Mouse (Mus musculus): Measurements from ENCODE around the gene Fbxw9.
"Not testable (repeated sequence)": the region's sequence is repeated elsewhere in the genome, so short reads cannot be mapped to it uniquely, and the experiment has no call there.

The Fbxw9 gene

DNA sequence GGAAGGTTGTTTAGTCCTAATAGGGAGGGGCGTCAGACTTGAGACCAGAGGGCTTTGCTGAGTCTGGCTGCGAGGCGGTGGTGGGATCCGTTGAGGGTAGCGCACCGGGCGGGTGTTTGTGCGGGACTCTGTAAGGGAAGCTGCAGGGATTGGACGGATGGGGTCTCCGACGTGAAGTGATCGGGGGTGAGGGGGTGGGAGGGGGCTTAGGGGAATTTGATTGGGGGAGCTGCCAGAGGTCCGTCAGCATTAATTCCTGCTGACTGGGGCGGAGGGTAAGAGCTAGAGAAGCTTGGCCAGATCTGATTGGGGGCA lies 22.5 kb upstream of the Fbxw9 start:
- no peak for DNase-seq (ENCODE audit: low spot score)

DNA sequence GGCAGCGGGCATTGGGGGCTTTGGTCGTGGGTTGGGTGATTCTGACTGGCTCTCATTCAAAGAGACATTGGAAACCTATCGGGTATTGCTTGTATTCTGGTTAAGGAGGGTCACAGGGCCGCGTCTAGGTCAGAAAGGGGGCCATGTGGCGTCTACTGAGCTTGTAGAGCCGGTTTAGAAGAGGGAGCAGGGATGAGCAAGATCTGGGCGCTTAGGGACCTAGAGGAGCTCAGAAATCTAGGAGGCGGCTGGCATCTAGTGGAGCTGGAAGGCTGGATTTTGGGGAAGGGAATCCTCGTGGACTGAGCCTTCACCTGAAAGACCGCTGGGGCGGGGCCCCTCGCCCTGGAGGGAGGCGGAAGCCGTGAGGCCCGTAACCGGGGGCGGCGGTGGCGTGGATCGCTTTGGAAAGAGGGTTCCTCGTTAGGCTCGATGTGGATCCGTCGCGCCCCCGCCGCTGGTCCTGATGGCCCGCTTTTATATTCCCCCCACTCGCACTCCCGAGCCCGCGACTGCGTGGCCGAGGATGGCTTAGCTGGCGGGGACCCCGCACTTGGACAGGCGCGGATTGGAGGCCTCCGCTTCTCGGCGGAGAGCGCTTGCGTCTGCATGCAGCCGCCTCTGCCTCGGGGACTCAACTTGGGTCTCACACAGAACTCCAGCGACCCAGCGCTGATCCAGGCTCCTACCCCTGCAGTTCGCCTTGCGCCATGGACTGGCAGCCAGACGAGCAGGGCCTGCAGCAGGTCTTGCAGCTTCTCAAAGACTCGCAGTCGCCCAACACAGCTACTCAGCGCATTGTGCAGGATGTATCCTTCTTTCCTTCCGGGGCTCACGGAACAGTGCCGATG lies 21.9 kb upstream of the Fbxw9 start:
- peak; percentile 26 for DNase-seq (ENCODE audit: low spot score)

- no peak for DNase-seq (ENCODE audit: low spot score)
Measured at GRCm38 (mm10) chr8:85043619-85044018, 16.2 kb upstream of the Fbxw9 start.

GRCm38 (mm10) chr8:85057367-85057766 lies 2.5 kb upstream of the Fbxw9 start:
- no peak for DNase-seq (ENCODE audit: low spot score)

DNA sequence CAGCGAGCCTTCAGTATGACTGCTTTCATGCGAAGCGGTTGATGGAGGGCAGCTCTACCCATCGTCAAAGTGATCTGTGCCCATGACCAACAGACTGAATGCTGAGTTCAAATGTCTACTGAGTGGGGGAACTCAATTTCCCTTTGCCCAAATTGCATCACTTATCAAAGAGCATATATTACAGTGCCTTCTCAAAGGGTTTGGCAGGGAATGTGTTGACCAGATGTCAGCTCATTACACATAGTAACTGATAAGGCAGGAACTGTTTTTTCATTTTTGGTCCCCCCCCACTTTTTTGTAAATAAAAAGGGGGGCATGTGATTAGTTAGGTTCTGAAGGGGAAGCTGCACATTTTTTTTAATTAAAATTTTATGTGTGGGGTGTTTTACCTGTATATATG lies 2.7 kb downstream of the Fbxw9 start:
- no peak for DNase-seq (ENCODE audit: low spot score)

- no peak for DNase-seq (ENCODE audit: low spot score)
Measured at GRCm38 (mm10) chr8:85065213-85065612, 5.4 kb downstream of the Fbxw9 start.

DNA sequence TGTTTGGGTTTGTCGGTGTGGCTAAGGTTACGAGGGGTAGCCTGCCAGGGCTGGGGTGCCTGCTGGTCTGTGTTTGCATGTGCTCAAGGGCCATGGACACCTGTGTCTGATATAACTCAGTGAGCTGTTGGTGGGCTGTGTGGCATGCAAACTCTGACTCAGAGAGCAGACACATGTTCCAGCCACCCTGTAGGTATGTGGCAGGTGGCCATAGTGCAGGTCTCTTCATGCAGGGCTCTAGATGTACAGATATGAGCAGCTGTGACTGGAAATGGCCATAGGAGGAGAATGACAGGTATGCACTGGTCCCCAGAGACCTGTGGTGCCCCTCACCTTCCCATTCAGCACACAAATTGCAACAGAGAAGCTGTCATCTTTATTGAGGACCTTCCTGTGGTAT lies 7.3 kb downstream of the Fbxw9 start:
- DNase-seq (ENCODE audit: low spot score) = no peak

- DNase-seq (ENCODE audit: low spot score) = no peak
Measured at GRCm38 (mm10) chr8:85067982-85068381, 8.1 kb downstream of the Fbxw9 start, which contains the start of gene Gm5741. Gm5741 (minus strand) TSS chr8:85067982.

DNA sequence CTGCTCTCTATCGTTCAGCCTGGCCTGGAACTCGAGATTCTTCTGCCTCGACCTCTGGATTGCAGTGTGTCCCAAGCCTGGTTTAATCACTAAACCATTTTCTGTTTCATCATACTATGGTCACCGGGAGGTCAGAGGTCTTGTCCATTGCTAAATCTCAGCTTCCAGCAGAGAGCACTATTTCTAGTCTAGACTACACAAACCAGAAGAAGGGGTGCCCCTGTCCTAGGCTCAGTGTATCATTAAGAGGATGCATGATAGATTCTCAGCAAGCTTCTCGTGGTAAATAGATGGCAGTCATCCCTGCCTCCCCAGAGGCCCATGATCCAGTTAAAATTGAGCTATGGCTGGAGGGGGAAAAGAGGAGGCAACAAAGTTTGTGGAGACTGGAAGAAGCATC lies 11.2 kb downstream of the Fbxw9 start:
- DNase-seq (ENCODE audit: low spot score) = no peak

GRCm38 (mm10) chr8:85071514-85072281 lies 11.8 kb downstream of the Fbxw9 start, which contains the start of gene Dhps:
Dhps (plus strand) TSS chr8:85071757.
- peak; percentile 73 for DNase-seq (ENCODE audit: low spot score)

DNA sequence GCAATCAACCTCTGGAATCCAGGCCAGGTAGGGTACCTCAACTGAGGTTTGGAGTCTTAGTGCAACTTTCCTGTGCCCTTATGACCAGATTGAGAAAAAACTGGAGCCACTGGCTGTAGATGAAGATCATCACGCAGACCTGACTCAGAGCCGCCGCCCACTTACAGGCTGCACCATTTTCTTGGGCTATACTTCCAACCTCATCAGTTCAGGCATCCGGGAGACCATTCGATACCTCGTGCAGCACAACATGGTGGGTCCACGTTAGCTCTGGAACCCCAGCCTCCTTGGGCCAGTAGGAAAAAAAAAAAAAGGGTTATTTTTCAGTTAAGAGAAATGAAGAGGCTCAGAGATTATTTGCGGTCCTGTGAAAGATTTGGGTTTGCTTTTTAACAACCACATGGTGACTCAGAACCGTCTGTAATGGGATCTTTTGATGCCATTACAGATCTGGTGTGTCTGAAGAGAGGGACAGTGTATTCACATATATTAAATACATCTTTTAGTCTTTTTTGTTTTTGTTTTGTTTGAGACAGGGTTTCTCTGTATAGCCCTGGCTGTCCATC lies 12.6 kb downstream of the Fbxw9 start:
- DNase-seq (ENCODE audit: low spot score) = no peak

- no peak for DNase-seq (ENCODE audit: low spot score)
Measured at GRCm38 (mm10) chr8:85073041-85073612, 13.3 kb downstream of the Fbxw9 start.

DNA sequence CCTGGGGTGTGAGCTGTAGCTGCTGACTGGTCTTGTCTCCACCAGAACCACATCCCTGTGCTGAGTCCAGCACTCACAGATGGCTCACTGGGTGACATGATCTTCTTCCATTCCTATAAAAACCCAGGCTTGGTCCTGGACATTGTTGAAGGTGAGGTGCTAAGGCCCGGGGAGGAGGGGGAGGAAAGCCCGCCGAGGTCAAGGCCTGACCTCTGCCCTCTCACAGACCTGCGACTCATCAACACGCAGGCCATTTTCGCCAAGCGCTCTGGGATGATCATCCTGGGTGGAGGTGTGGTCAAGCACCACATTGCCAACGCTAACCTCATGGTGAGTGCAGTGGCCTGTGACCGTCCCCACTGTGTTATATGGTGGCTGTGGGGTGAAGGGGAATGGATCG lies 14.3 kb downstream of the Fbxw9 start:
- no peak for DNase-seq (ENCODE audit: low spot score)

DNA sequence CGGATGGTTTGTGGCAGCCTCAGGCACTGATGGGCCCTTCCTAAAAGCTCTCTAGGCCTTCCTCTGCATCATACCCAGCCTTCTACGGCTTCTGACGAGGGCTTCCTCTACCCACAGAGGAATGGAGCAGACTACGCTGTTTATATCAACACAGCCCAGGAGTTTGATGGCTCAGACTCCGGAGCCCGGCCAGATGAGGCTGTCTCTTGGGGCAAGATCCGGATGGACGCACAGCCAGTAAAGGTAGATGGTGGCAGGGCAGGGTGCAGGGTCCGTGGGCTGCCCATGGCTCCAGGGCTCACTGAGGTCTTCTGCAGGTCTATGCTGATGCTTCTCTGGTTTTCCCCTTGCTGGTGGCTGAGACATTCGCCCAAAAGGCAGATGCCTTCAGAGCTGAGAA lies 14.8 kb downstream of the Fbxw9 start:
- no peak for DNase-seq (ENCODE audit: low spot score)

- DNase-seq (ENCODE audit: low spot score) = no peak
Measured at GRCm38 (mm10) chr8:85076001-85076400, 16.1 kb downstream of the Fbxw9 start.

DNA sequence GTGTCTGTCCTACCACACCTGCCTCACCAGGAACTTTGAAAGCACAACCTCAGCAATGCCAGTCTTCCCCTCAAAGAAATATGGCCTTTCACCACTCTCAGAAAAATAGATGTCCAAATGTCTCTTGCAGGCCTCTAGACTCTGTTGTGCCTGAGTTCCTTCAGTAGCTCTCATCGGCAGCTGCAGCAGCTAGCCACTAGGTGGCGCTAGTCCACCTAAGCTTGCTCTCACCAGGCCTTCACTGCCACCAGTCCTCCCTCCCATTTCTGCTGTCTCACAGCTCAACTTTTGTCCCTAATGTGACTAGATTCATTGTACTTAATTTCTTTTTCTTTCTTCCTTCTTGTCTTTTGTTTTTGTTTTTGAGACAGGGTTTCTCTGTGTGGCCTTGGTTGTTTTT lies 17.1 kb downstream of the Fbxw9 start:
- peak; percentile 62 for DNase-seq (ENCODE audit: low spot score)

- no peak for DNase-seq (ENCODE audit: low spot score)
Measured at GRCm38 (mm10) chr8:85080214-85080531, 20.3 kb downstream of the Fbxw9 start.

DNA sequence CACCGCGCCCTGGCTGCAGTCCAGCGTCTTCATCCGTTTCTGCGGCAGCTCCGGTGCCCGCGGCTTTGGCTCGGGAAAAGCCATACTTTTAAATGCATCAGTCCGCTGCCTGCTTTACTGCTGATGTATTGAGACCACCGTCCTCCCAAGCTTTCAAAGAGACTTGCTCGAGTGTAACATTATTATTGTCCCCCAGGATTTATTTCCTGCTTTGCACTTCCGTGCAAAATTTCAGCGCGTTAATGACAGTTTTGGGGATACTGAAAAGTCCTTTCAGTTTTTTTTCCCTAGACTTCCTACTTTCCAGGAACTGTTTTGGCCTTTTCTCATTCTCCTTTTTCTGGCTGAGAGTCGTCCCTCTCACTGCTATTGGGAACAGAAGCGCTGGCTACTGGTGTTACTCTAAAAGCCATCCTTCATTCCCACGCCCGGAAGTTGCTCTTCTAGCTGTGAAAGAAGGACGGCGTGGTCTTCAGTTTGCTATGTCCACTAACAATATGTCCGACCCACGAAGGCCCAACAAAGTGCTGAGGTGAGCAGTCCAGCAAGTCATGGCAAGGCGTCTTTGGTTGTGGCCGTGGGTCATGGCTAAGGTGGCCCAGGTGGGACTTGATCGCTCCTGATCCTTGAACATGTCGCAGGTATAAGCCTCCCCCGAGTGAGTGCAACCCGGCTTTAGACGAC lies 20.8 kb downstream of the Fbxw9 start, which contains the start of gene Wdr83os:
Wdr83os (plus strand) TSS at position 209 of the 684 bp plus-strand sequence.
- DNase-seq (ENCODE audit: low spot score) = peak; percentile 63

- DNase-seq (ENCODE audit: low spot score) = no peak
Measured at GRCm38 (mm10) chr8:85081216-85081555, 21.3 kb downstream of the Fbxw9 start, which contains the start of gene Wdr83. Wdr83 (minus strand) TSS chr8:85081306.

GRCm38 (mm10) chr8:85082169-85082568 lies 22.3 kb downstream of the Fbxw9 start:
- DNase-seq (ENCODE audit: low spot score) = not testable (repeated sequence)

- peak; percentile 72 for DNase-seq (ENCODE audit: low spot score)
Measured at GRCm38 (mm10) chr8:85083108-85083813, 23.4 kb downstream of the Fbxw9 start, which contains the start of gene Man2b1. Man2b1 (plus strand) TSS chr8:85083270.

Data from spleen, adult 12 weeks (tissue).